Mouse (Mus musculus): ENCODE data around the gene Git1.
A peak's percentile ranks its signal among the peaks of the same experiment; 100 is the strongest.

Gene Git1

GRCm38 (mm10) chr11:77501392-77501791, 8.0 kb downstream of the Git1 start:
- DNase-seq (ENCODE audit: low read depth in 1 of 2, low spot score in 2 of 2): peak in 1 of 2 experiments; percentile 60

DNA sequence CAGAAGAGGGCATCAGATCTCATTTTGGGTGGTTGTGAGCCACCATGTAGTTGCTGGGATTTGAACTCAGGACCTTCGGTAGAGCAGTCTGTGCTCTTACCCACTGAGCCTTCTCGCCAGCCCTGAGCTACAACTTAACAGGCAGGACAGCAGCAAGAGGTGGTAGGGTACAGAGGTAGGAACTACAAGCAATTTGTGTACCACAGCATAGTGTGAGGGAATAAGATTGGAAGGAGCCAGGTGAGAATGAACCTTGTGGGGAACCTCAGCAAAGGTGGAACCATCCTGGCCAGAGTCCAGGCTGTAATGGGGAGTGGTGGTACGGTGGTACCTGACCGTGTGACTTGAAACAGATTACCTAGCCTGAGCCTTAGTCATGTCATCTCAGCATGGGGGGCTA, 8.6 kb downstream of the Git1 start:
- DNase-seq (ENCODE audit: low read depth in 1 of 2, low spot score in 2 of 2): no peak

- DNase-seq (ENCODE audit: low read depth in 1 of 2, low spot score in 2 of 2): no peak
Measured at GRCm38 (mm10) chr11:77502481-77502880, 9.1 kb downstream of the Git1 start.

DNA sequence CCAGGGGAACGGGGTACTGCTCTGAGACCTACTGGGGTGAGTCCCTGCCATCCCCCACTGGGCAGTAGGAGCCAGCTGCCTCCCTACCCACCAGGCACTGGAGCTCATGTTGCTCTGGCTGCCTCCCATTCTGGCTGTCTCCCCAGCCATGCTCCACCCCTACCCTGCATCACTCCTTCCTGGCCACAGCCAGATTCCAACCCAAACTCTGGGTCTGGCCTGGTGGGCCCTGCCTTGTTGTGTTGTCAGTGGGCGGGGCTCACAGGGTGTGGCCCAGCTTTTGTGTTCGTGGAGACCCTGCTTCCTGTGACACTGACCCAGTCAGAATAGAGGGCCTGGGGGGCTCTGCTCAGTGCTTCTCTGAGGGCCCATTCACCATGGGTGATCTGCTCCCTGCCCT, 10.1 kb downstream of the Git1 start:
- no peak for DNase-seq (ENCODE audit: low read depth in 1 of 2, low spot score in 2 of 2)

- no peak for DNase-seq (ENCODE audit: low read depth in 1 of 2, low spot score in 2 of 2)
Measured at GRCm38 (mm10) chr11:77504377-77504776, 11.0 kb downstream of the Git1 start.

GRCm38 (mm10) chr11:77505291-77505980, 12.1 kb downstream of the Git1 start:
- no peak for DNase-seq (ENCODE audit: low read depth in 1 of 2, low spot score in 2 of 2)

DNA sequence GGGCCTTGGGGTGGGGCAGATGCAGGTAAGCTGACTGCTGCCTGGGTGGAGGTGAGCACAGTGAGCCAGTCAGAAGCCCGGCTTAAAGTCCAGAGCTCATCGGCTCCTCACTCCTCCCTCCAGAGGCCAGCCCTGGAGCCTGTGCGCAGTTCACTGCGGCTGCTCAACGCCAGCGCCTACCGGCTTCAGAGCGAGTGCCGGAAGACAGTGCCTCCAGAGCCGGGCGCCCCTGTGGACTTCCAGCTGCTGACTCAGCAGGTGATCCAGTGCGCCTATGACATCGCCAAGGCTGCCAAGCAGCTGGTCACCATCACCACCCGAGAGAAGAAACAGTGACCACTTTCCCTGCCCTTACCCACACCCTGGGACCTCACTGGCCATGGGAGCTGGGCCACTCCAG, 12.9 kb downstream of the Git1 start:
- no peak for DNase-seq (ENCODE audit: low read depth in 1 of 2, low spot score in 2 of 2)

- no peak for DNase-seq (ENCODE audit: low read depth in 1 of 2, low spot score in 2 of 2)
Measured at GRCm38 (mm10) chr11:77506941-77507340, 13.6 kb downstream of the Git1 start.

GRCm38 (mm10) chr11:77507426-77507825, 14.1 kb downstream of the Git1 start:
- DNase-seq (ENCODE audit: low read depth in 1 of 2, low spot score in 2 of 2): no peak

DNA sequence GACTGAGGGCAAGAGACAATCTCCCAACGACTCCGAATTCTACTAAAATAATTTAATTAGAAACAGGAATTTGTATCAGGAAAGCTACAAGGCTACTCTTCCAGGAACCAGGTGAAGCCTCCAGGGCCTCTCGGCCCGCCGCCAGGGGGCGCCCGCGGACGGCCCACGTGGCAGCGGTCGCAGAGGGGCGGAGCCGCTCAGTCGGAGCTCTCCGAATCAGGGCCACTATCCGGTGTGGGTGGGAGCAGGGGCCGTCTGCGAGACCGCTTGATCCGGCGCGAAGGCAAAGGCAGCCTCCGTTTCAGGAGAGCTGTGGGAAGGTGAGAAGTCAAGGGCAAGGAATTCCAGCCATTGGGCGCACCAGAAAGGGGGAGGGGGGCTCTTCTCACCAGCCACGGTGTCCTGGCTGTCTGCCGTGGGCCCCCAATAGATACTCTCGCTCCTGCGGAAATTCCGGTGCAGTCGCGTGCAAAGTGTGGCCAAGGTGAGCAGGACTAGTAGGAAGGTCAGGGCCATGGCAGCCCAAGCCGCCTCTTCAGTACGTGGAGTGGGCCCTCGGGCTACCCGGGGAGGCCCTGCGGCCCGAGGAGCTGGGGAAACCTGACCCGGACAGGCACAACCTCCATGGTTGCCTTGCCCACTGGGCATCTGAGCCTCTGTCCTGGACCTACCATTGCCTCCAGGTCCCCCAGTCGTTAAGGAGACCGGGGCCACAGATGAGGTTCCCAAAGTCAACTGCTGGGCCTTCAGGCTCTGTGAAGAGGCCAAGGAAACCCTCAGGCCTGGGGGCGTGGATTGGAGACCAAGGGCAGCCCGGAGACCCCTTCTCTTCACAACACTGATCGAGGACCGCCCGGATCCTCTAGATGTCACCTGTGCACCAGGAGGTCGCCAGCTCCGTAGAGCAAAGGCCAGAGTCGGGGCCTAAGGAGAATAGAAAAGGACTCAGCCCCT, 15.0 kb downstream of the Git1 start:
- peak in 1 of 2 experiments; percentile 68 for DNase-seq (ENCODE audit: low read depth in 1 of 2, low spot score in 2 of 2)

- DNase-seq (ENCODE audit: low read depth in 1 of 2, low spot score in 2 of 2): no peak
Measured at GRCm38 (mm10) chr11:77511336-77511735, 18.0 kb downstream of the Git1 start.

GRCm38 (mm10) chr11:77512891-77513810, 19.8 kb downstream of the Git1 start:
- peak in 1 of 2 experiments; percentile 59 for DNase-seq (ENCODE audit: low read depth in 1 of 2, low spot score in 2 of 2)

DNA sequence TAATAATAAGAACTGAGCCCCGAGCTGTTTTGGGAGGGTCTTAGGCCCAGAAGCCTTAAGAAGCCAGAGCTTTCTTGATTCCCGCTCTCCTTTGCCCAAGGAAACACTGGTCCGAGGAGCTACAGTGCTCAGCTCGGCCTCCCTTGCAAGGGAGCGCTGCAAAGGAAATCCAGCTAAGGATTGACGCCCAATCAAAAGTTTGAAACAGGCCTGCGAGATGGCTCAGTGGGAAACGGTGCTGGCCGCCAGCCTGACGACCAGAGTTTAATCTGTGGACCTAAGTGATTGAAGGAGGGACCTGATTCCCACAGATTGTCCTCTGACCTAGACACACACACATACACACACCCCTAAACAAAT, 20.4 kb downstream of the Git1 start:
- peak in 1 of 2 experiments; percentile 1 for DNase-seq (ENCODE audit: low read depth in 1 of 2, low spot score in 2 of 2)

DNA sequence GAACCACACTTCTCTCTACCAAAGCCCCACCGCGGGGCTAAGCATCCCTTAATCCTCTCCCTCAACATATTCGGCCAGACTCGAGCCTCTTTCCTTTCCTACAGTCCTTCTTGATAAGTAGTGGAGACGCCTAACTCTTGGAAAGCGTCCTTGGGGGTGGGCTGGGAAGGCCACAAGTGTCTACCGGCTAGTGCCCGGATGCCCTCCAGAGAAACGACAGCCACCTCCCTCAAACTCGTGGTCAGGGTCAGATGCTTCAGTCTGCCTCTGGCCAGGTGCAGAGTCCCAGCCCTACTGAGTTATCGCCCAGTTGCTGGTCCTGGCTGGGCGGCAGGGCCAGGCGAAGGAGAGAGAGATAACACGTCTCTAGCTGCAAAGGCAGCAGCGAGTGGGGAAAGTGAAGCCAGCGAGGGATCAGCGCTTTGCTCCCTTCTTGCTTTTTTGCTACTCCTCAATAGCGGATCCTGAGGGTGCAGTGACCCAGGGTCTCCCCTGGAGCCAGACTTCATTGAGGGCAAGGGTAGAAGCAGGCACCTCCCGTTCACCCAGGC, 21.0 kb downstream of the Git1 start:
- DNase-seq (ENCODE audit: low read depth in 1 of 2, low spot score in 2 of 2): peak in 1 of 2 experiments; percentile 1

- DNase-seq (ENCODE audit: low read depth in 1 of 2, low spot score in 2 of 2): peak in 1 of 2 experiments; percentile 59
Measured at GRCm38 (mm10) chr11:77514832-77515636, 21.7 kb downstream of the Git1 start, which contains the start of gene Abhd15. Gene Abhd15 (plus strand): TSS chr11:77515121.

DNA sequence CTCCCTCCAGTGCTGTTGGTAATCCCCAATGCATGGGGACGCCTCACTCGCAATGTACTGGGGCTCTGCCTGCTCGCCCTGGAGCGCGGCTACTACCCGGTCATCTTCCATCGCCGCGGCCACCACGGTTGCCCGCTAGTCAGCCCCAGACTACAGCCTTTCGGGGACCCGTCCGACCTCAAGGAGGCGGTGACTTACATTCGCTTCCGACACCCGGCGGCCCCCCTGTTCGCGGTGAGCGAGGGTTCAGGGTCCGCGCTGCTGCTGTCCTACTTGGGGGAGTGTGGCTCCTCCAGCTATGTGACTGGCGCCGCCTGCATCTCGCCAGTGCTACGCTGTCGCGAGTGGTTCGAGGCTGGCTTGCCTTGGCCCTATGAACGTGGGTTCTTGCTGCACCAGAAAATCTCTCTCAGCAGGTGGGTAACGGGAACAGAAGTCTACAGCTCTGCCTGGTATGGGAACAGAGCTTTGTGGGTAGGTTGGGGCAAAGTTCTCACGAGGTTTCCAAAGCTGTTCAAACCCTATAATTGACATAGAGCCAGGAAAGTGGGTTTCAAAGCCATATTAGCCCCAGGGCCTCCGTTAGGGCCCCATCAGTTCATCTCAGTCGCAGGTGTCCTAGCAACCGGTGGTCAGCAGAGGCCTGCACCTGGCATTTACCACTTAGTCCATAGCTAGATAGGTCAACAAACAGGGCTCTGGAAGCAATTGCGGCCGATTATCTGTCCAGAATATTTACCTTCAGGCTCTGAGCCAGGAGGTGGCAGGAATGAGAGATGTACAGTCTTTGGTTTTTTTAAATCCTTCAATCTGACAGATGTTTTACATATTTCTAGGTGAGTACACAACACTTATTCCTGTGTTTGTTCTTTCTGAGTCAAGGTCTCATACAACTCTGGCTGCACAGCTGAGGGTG, 22.5 kb downstream of the Git1 start, which contains the start of gene Trp53i13:
Gene Trp53i13, minus strand, starts transcription at position 344 of the 916 bp plus-strand sequence.
- DNase-seq (ENCODE audit: low read depth in 1 of 2, low spot score in 2 of 2): no peak

DNA sequence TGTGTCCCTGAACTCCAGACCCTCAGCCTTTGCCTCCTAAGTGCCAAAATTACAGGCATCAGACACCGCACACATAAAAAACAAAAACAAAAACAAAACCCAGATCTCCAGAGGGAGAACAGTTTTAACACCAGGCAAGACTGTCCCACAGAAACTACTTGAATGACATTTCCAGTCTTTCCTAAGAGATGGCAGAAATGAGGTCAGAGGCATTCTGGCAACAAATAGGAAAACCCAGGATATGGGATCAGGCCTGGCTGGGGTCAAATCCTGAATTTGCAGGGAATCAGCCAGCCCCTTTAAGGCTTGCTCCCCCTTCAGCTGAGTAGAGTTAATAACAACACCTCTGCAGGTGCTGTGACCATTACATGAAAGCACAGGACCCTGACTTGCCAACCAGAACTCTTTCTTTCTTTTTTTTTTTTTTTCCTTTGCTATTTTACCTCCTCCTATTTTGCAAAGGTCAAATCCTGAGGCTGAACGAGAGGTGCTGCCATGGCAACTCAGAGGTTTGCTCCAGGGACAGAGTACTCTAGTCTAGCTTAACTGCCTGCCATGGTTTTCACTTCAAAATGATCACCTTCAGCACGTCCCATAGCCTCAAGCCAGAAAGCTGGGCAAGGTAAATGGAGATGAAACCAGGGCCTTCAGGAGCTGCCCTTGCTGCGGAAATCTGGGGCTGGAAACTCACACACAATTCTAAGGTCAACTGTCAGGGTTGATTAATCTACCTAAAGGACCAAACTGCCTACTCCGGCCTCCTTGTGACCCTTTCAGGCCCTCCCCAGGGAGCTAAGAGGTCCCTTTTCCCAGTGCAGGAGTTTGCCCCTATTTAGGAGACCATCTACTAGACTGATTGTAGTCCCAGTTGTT, 23.4 kb downstream of the Git1 start:
- DNase-seq (ENCODE audit: low read depth in 1 of 2, low spot score in 2 of 2): no peak

All from monocyte, adult 2 months (primary cell).